Mouse (Mus musculus): ENCODE measurements around the gene Nccrp1. TPM values are rescaled to one million over a fixed set of nuclear protein-coding genes. Genes with fewer than 3 reads are reported as not detected.

The Nccrp1 gene
- polyA plus RNA-seq, 1 experiment from 2014 or later, result not detected

DNA sequence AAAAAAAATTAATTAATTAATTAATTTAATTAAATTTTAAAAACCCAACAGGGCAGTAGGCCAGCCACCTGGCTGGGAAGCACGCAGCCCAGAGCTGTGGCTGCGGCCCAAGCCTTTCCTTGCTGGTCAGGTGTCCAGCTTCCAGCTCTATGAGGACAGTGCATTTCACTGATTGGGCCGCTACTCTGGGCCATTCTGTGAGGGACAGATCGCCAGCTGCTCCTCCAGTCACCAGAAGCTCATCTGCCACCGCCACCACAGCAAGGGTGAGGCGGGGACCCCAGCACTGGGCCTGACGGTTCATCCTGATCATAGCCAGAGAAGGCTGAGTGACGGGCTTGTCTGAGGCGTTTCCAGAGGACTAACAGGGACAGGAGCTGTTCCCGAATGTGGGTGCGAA lies 14.9 kb upstream of the Nccrp1 start:
- H3K4me2 ChIP-seq (ENCODE audit: low read depth, low read length), result no peak overlapping the region
- H3K4me3 ChIP-seq (ENCODE audit: low read length), result no peak overlapping the region
- 87% methylated on average over 11 of the region's 11 CpGs for WGBS
- no peak overlapping the region for H3K9ac ChIP-seq (ENCODE audit: low read length)
- H3K27me3 ChIP-seq (ENCODE audit: control insufficient read depth, insufficient read depth, low read length), result no peaks in the 10 kb centered on the region
- peaks cover 31% of the 10 kb centered on the region for H3K36me3 ChIP-seq (ENCODE audit: control insufficient read depth, insufficient read depth)
- ATAC-seq (replicated peaks; ENCODE audit: extremely low read depth, insufficient read depth, low FRiP score), result no peak
- H3K27ac ChIP-seq (ENCODE audit: low read length), result no peak overlapping the region
- no peaks in the 10 kb centered on the region for H3K9me3 ChIP-seq (replicated peaks; ENCODE audit: control insufficient read depth, low read length)
- H3K4me1 ChIP-seq (ENCODE audit: control insufficient read depth, insufficient read depth, low read length), result peaks cover 9% of the 10 kb centered on the region; the same call in 1 of the 2 replicates

DNA sequence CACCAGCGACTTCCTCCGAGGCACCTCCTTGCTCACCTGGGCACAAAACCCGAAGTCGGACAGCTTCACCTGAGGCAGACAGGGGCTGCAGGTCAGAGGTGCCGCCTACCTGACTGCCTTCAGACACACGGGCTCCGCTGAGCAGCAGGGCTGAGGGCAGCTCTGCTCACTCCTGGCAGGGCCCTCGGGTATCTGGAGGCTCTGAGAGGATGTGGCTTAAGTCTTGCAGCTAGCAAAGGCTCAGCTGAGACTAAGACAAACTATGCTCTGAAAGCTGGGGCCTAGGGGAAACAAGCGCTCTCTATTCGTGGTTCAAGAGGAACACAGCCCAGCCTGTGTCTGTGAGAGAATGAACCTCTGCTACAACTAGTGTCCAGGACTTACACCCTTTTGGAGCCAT lies 13.8 kb upstream of the Nccrp1 start:
- Histone ChIP-seq H3K9ac (ENCODE audit: low read length) (no peak overlapping the region), H3K27ac (ENCODE audit: low read length) (peak overlapping the region; percentile 19; the same call in 1 of the 2 replicates), H3K4me1 (ENCODE audit: control insufficient read depth, insufficient read depth, low read length) (peaks cover 9% of the 10 kb centered on the region; the same call in 1 of the 2 replicates), H3K27me3 (ENCODE audit: control insufficient read depth, insufficient read depth, low read length) (no peaks in the 10 kb centered on the region), H3K4me3 (ENCODE audit: low read length) (no peak overlapping the region), H3K9me3 (replicated peaks; ENCODE audit: control insufficient read depth, low read length) (no peaks in the 10 kb centered on the region), H3K4me2 (ENCODE audit: low read depth, low read length) (no peak overlapping the region), H3K36me3 (ENCODE audit: control insufficient read depth, insufficient read depth) (peaks cover 27% of the 10 kb centered on the region)
- no peak for ATAC-seq (replicated peaks; ENCODE audit: extremely low read depth, insufficient read depth, low FRiP score)
- WGBS, result 88% methylated on average over 10 of the region's 10 CpGs

DNA sequence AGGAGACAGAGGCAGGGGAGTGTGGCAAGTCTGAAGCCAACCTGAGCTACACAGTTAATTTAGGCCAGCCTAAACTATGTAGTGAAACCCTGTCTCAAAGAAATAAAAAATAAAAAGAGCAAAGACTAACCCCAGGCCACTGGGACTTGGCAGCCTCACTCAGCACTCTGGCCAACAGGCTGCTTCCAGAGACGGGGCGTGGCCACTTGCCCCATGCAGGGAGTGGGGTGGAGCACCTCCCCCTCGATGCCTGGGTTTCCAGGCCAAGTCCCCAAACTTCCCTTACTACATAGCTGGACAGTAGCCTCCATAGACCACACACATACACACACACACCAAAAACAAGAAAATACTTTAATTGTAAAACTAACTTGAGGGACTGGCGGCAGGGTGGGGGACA lies 11.4 kb upstream of the Nccrp1 start:
- H3K27ac ChIP-seq (ENCODE audit: low read length), result no peak overlapping the region
- H3K9ac ChIP-seq (ENCODE audit: low read length), result no peak overlapping the region
- H3K4me3 ChIP-seq (ENCODE audit: low read length), result no peak overlapping the region
- H3K36me3 ChIP-seq (ENCODE audit: control insufficient read depth, insufficient read depth), result peaks cover 20% of the 10 kb centered on the region
- WGBS, result 42% methylated on average over 4 of the region's 4 CpGs
- peaks cover 9% of the 10 kb centered on the region; the same call in 1 of the 2 replicates for H3K4me1 ChIP-seq (ENCODE audit: control insufficient read depth, insufficient read depth, low read length)
- H3K4me2 ChIP-seq (ENCODE audit: low read depth, low read length), result no peak overlapping the region
- H3K27me3 ChIP-seq (ENCODE audit: control insufficient read depth, insufficient read depth, low read length), result no peaks in the 10 kb centered on the region
- peak; percentile 52 for ATAC-seq (replicated peaks; ENCODE audit: extremely low read depth, insufficient read depth, low FRiP score)
- no peaks in the 10 kb centered on the region for H3K9me3 ChIP-seq (replicated peaks; ENCODE audit: control insufficient read depth, low read length)

DNA sequence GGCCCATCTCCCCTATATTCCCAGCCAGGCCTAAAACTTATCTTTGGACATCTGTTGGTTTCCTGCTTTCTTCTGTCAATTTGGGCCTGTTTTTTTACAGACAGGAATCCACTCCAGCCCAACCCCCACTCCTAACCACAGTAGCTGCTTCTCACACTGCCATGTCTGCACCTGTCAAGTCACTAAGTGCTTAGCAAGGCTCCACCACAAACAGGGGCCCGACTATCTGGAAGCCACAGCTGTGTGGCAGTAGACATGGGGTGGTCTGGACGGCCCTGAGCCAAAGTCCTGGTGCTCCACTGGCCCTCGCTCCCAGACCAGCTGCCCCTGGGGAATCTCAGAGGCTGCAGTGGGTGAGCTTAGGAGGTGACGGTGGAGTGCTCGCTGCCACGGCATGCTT lies 10.7 kb upstream of the Nccrp1 start:
- WGBS, result 42% methylated on average over 6 of the region's 6 CpGs
- Histone ChIP-seq H3K9me3 (replicated peaks; ENCODE audit: control insufficient read depth, low read length) (no peaks in the 10 kb centered on the region), H3K36me3 (ENCODE audit: control insufficient read depth, insufficient read depth) (peaks cover 17% of the 10 kb centered on the region), H3K9ac (ENCODE audit: low read length) (no peak overlapping the region), H3K27me3 (ENCODE audit: control insufficient read depth, insufficient read depth, low read length) (no peaks in the 10 kb centered on the region), H3K4me2 (ENCODE audit: low read depth, low read length) (no peak overlapping the region), H3K27ac (ENCODE audit: low read length) (peak overlapping the region; percentile 43), H3K4me1 (ENCODE audit: control insufficient read depth, insufficient read depth, low read length) (peaks cover 9% of the 10 kb centered on the region; the same call in 1 of the 2 replicates), H3K4me3 (ENCODE audit: low read length) (no peak overlapping the region)
- ATAC-seq (replicated peaks; ENCODE audit: extremely low read depth, insufficient read depth, low FRiP score), result peak; percentile 70

DNA sequence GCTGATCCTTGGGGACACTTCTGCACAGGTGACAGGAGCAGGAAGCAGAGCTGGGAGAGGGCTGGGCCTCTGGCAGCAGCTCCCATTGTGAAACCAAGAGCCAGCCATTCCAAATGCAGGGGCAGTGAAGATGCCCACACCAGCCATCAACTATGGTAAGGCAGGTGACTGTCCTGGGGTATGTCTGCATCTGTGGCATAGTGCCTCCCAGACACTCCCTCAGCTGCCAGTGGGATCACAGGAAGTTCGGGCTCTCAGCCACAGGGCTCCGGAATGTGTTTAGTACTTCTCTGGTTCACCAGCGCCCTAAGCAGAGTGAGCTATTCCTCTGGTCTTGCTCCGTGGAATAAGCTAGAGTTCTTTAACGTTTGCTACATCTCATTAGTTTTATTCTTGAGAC lies 10.0 kb upstream of the Nccrp1 start:
- Histone ChIP-seq H3K36me3 (ENCODE audit: control insufficient read depth, insufficient read depth) (peaks cover 12% of the 10 kb centered on the region), H3K9me3 (replicated peaks; ENCODE audit: control insufficient read depth, low read length) (no peaks in the 10 kb centered on the region), H3K9ac (ENCODE audit: low read length) (no peak overlapping the region), H3K4me2 (ENCODE audit: low read depth, low read length) (no peak overlapping the region), H3K27me3 (ENCODE audit: control insufficient read depth, insufficient read depth, low read length) (no peaks in the 10 kb centered on the region), H3K27ac (ENCODE audit: low read length) (peak overlapping the region; percentile 0), H3K4me3 (ENCODE audit: low read length) (no peak overlapping the region), H3K4me1 (ENCODE audit: control insufficient read depth, insufficient read depth, low read length) (peaks cover 9% of the 10 kb centered on the region; the same call in 1 of the 2 replicates)
- ATAC-seq (replicated peaks; ENCODE audit: extremely low read depth, insufficient read depth, low FRiP score), result no peak
- 51% methylated on average over 5 of the region's 5 CpGs for WGBS

DNA sequence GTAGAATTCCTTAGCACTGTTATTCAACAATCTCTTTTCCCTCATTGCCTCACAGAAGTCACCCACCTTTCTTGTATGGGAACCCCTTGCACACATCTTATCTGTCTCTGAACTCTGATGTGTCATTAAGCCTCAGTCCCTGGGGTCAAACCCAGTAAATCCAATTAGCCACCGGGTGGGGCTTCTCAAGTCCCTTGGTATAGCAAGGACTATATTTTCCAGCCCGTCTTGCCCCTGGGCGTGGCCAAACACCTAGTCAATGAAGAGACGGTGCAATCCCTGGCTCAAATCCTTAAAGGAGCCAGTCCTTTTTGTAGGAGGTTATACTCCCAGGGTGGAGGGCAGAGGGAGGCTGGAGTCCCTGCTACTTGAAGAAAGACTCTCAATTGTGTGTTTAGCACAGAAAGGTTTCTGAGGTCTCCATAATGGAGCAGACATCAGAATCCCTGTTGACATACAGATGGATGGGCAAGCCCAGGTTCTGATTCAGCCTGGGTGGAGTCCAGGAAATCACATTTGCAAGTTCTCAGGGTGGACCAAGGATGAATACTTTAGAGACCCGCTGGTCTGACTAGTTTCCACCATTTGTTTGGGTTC lies 9.0 kb upstream of the Nccrp1 start:
- ATAC-seq (replicated peaks; ENCODE audit: extremely low read depth, insufficient read depth, low FRiP score), result no peak
- Histone ChIP-seq H3K27me3 (ENCODE audit: control insufficient read depth, insufficient read depth, low read length) (no peaks in the 10 kb centered on the region), H3K27ac (ENCODE audit: low read length) (no peak overlapping the region)

DNA sequence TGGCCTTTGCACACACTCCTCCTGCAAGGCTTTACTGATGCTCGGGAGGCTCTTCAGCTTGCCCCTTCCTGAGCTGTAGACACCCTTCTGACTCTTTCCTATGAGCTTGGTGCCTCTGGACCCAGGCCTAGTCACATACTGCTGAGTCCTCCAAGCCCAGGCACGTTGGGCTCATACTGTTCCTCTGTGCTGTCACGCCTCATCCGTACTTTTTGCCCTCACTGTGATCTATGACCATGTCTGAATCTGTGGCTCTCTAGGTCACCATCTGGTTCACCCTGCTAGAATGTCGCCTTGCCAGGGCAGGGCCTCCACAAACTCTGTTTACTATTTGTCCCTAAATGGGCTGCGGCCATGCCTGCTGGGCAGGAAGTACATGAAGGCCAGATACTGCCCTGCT lies 6.0 kb upstream of the Nccrp1 start:
- H3K4me3 ChIP-seq (ENCODE audit: low read length), result no peak overlapping the region
- peaks cover 2% of the 10 kb centered on the region; the same call in 1 of the 2 replicates for H3K27me3 ChIP-seq (ENCODE audit: control insufficient read depth, insufficient read depth, low read length)
- H3K9ac ChIP-seq (ENCODE audit: low read length), result no peak overlapping the region
- no peak overlapping the region for H3K4me2 ChIP-seq (ENCODE audit: low read depth, low read length)
- H3K36me3 ChIP-seq (ENCODE audit: control insufficient read depth, insufficient read depth), result no peaks in the 10 kb centered on the region
- ATAC-seq (replicated peaks; ENCODE audit: extremely low read depth, insufficient read depth, low FRiP score), result no peak
- 81% methylated on average over 6 of the region's 6 CpGs for WGBS
- no peaks in the 10 kb centered on the region for H3K9me3 ChIP-seq (replicated peaks; ENCODE audit: control insufficient read depth, low read length)
- peaks cover 7% of the 10 kb centered on the region; the same call in 1 of the 2 replicates for H3K4me1 ChIP-seq (ENCODE audit: control insufficient read depth, insufficient read depth, low read length)
- no peak overlapping the region for H3K27ac ChIP-seq (ENCODE audit: low read length)

More for the DNA sequence above, 9.0 kb upstream of the Nccrp1 start:
- H3K4me3 ChIP-seq (ENCODE audit: low read length), result no peak overlapping the region
- H3K36me3 ChIP-seq (ENCODE audit: control insufficient read depth, insufficient read depth), result peaks cover 7% of the 10 kb centered on the region
- peaks cover 9% of the 10 kb centered on the region; the same call in 1 of the 2 replicates for H3K4me1 ChIP-seq (ENCODE audit: control insufficient read depth, insufficient read depth, low read length)
- H3K9me3 ChIP-seq (replicated peaks; ENCODE audit: control insufficient read depth, low read length), result no peaks in the 10 kb centered on the region
- H3K9ac ChIP-seq (ENCODE audit: low read length), result no peak overlapping the region
- WGBS, result 15% methylated on average over 5 of the region's 5 CpGs
- H3K4me2 ChIP-seq (ENCODE audit: low read depth, low read length), result no peak overlapping the region

DNA sequence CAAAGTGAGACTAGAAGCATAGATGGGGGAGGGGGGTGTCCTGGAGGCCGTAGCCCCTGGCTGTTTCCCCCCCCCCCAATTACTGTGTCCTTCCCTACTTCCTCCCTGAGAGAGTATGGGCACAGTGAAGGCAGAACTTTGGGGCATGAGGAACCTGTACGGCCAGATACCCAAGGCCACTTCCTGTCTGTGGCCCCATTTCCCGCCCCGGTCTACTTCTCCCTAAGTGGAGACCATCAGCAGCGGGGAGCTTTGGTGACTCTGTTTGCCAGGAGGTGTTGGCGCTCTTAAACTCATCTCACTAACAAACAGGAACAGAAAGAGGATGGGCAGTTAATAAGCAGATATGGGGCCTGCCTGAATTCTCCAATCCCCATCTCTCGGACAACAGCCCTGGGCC lies 574 bp upstream of the Nccrp1 start:
- 63% methylated on average over 7 of the region's 7 CpGs for WGBS
- no peak for ATAC-seq (replicated peaks; ENCODE audit: extremely low read depth, insufficient read depth, low FRiP score)
- 0 out of 2 replicates have a peak, but pooled peaks cover 3% of the 10 kb centered on the region for H3K4me1 ChIP-seq (ENCODE audit: control insufficient read depth, insufficient read depth, low read length)
- H3K4me2 ChIP-seq (ENCODE audit: low read depth, low read length), result no peak overlapping the region
- H3K9me3 ChIP-seq (replicated peaks; ENCODE audit: control insufficient read depth, low read length), result no peaks in the 10 kb centered on the region
- peaks cover 41% of the 10 kb centered on the region for H3K27me3 ChIP-seq (ENCODE audit: control insufficient read depth, insufficient read depth, low read length)
- no peaks in the 10 kb centered on the region for H3K36me3 ChIP-seq (ENCODE audit: control insufficient read depth, insufficient read depth)
- H3K9ac ChIP-seq (ENCODE audit: low read length), result no peak overlapping the region
- no peak overlapping the region for H3K4me3 ChIP-seq (ENCODE audit: low read length)
- H3K27ac ChIP-seq (ENCODE audit: low read length), result no peak overlapping the region

DNA sequence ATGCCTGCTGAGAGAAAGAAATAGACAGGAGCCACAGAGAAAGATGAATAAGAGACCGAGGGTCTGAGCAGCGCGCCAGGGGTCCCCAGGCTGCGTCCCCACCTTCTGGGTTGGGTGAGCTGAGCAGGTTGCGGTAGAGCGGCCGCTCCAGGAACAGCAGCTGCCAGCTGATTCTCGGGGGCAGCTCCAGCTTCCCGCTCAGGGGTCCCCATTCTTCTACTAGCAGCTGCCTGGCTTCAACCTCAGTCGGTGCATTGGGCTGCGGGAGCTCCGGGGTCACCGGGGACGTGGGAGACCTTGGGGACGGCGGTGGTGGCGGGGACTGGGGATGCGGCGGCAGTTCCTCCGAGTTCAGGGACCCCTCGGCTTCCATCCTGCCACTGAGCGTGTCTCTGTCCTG lies 405 bp downstream of the Nccrp1 start:
- H3K36me3 ChIP-seq (ENCODE audit: control insufficient read depth, insufficient read depth), result no peaks in the 10 kb centered on the region
- no peak overlapping the region for H3K9ac ChIP-seq (ENCODE audit: low read length)
- no peaks in the 10 kb centered on the region for H3K9me3 ChIP-seq (replicated peaks; ENCODE audit: control insufficient read depth, low read length)
- H3K4me1 ChIP-seq (ENCODE audit: control insufficient read depth, insufficient read depth, low read length), result 0 out of 2 replicates have a peak, but pooled peaks cover 3% of the 10 kb centered on the region
- ATAC-seq (replicated peaks; ENCODE audit: extremely low read depth, insufficient read depth, low FRiP score), result no peak
- H3K4me3 ChIP-seq (ENCODE audit: low read length), result peak overlapping the region; percentile 18; the same call in 1 of the 2 replicates
- WGBS, result 2% methylated on average over 22 of the region's 22 CpGs
- no peak overlapping the region for H3K27ac ChIP-seq (ENCODE audit: low read length)
- peak overlapping the region; percentile 54 for H3K4me2 ChIP-seq (ENCODE audit: low read depth, low read length)
- peaks cover 41% of the 10 kb centered on the region for H3K27me3 ChIP-seq (ENCODE audit: control insufficient read depth, insufficient read depth, low read length)

All from heart, embryonic 16.5 days (tissue).